Mouse (Mus musculus): ENCODE measurements at regions not wholly inside any gene's neighbourhood (a gene's known extent, or its start where the extent isn't known, plus 50 kb on each side); places are given as distances from the start of the nearest gene placed in this dataset.

- peak; percentile 62 to 76 for DNase-seq (ENCODE audit: low spot score in 2 of 2)
Measured at GRCm38 (mm10) chr11:71670111-71671050, 79.3 kb upstream of the Wscd1 start.

GRCm38 (mm10) chr11:71672171-71673050 lies 77.3 kb upstream of the Wscd1 start:
- no peak for DNase-seq (ENCODE audit: low spot score in 2 of 2)

GRCm38 (mm10) chr11:71674319-71674718 lies 75.4 kb upstream of the Wscd1 start:
- peak; percentile 62 to 88 for DNase-seq (ENCODE audit: low spot score in 2 of 2)

GRCm38 (mm10) chr11:71675714-71676313 lies 73.9 kb upstream of the Wscd1 start:
- no peak for DNase-seq (ENCODE audit: low spot score in 2 of 2)

- DNase-seq (ENCODE audit: low spot score in 2 of 2), result no peak
Measured at GRCm38 (mm10) chr11:71697017-71697416, 52.7 kb upstream of the Wscd1 start.

- no peak for DNase-seq (ENCODE audit: low spot score in 2 of 2)
Measured at GRCm38 (mm10) chr11:71698836-71699235, 50.9 kb upstream of the Wscd1 start.
